Mouse (Mus musculus): ENCODE results near the gene S100a7a. TPM values are rescaled to one million over a fixed set of nuclear protein-coding genes. Genes with fewer than 3 reads are reported as not detected.

Gene S100a7a
- total and polyA plus RNA-seq, 3 experiments = 0.18 to 0.57 (median 0.29) TPM

DNA sequence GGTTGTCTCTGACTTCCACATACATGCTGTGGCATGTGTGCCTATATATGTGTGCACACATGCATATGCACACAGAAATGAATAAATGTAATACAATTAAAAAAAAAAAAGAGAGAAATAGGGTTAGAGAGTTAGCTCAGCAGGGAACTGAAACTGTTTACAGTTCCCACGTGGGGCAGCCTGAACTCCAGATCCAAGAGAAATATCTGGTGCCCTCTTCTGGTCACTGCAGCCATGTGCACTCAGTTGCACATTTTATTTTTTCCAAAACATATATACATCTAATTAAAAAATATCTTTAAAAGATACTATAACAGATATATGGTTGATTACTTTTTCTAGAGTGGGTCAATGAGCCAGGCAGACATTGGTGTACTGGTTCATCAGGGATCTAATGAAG lies 36.2 kb upstream of the S100a7a start:
- WGBS = 14% methylated on average over 1 of the region's 1 CpGs
- intact Hi-C loops (cut with DNase I) = loop anchor here (10.0 kb wide), 1 partner anchor 203 kb away; no protein-coding TSS in a partner anchor
- no peak for TF ChIP-seq EP300 (IDR thresholded peaks at IDR 0.05; ENCODE audit: insufficient read depth, low read depth, low read length)
- TF ChIP-seq CTCF (IDR thresholded peaks at IDR 0.05) = peak; percentile 53
- no peak for TF ChIP-seq POLR2A (IDR thresholded peaks at IDR 0.05; ENCODE audit: insufficient read depth, low read depth, low read length)

GRCm38 (mm10) chr3:90621552-90621951 lies 32.3 kb upstream of the S100a7a start:
- TF ChIP-seq EP300 (IDR thresholded peaks at IDR 0.05; ENCODE audit: insufficient read depth, low read depth, low read length) = no peak
- Histone ChIP-seq H3K36me3 (ENCODE audit: control insufficient read depth, insufficient read depth, low read length) (no peaks in the 10 kb centered on the region), H3K27ac (no peak overlapping the region), H3K79me2 (replicated peaks; ENCODE audit: control insufficient read depth, insufficient read depth, low read length) (no peaks in the 10 kb centered on the region), H3K4me3 (no peak overlapping the region), H3K9ac (ENCODE audit: low read depth, low read length) (no peak overlapping the region), H3K4me1 (ENCODE audit: control insufficient read depth, insufficient read depth, low read length) (peaks cover 2% of the 10 kb centered on the region), H3K27me3 (ENCODE audit: control insufficient read depth, insufficient read depth, low read length) (no peaks in the 10 kb centered on the region)
- intact Hi-C loops (cut with DNase I) = no loop called here
- DNase-seq = no peak
- 42% methylated on average over 7 of the region's 7 CpGs for WGBS

More for the DNA sequence above, 36.2 kb upstream of the S100a7a start:
- Histone ChIP-seq H3K27ac (no peak overlapping the region), H3K4me1 (ENCODE audit: control insufficient read depth, insufficient read depth, low read length) (peaks cover 2% of the 10 kb centered on the region; the same call in 1 of the 2 replicates), H3K36me3 (ENCODE audit: control insufficient read depth, insufficient read depth, low read length) (no peaks in the 10 kb centered on the region), H3K79me2 (replicated peaks; ENCODE audit: control insufficient read depth, insufficient read depth, low read length) (no peaks in the 10 kb centered on the region), H3K27me3 (ENCODE audit: control insufficient read depth, insufficient read depth, low read length) (no peaks in the 10 kb centered on the region), H3K4me3 (no peak overlapping the region), H3K9ac (ENCODE audit: low read depth, low read length) (no peak overlapping the region)
- DNase-seq = no peak

- peaks cover 2% of the 10 kb centered on the region for H3K4me1 ChIP-seq (ENCODE audit: control insufficient read depth, insufficient read depth, low read length)
- H3K4me3 ChIP-seq = no peak overlapping the region
- TF ChIP-seq EP300 (IDR thresholded peaks at IDR 0.05; ENCODE audit: insufficient read depth, low read depth, low read length) (no peak), CTCF (IDR thresholded peaks at IDR 0.05) (no peak), POLR2A (IDR thresholded peaks at IDR 0.05; ENCODE audit: insufficient read depth, low read depth, low read length) (no peak)
- no peaks in the 10 kb centered on the region for H3K79me2 ChIP-seq (replicated peaks; ENCODE audit: control insufficient read depth, insufficient read depth, low read length)
- no peaks in the 10 kb centered on the region for H3K27me3 ChIP-seq (ENCODE audit: control insufficient read depth, insufficient read depth, low read length)
- 14% methylated on average over 2 of the region's 2 CpGs for WGBS
- no peak overlapping the region for H3K9ac ChIP-seq (ENCODE audit: low read depth, low read length)
- no peak overlapping the region for H3K27ac ChIP-seq
- H3K36me3 ChIP-seq (ENCODE audit: control insufficient read depth, insufficient read depth, low read length) = no peaks in the 10 kb centered on the region
- intact Hi-C loops (cut with DNase I) = no loop called here
- peak; percentile 68 to 72 for DNase-seq
Measured at GRCm38 (mm10) chr3:90623435-90624071, 30.3 kb upstream of the S100a7a start.

DNA sequence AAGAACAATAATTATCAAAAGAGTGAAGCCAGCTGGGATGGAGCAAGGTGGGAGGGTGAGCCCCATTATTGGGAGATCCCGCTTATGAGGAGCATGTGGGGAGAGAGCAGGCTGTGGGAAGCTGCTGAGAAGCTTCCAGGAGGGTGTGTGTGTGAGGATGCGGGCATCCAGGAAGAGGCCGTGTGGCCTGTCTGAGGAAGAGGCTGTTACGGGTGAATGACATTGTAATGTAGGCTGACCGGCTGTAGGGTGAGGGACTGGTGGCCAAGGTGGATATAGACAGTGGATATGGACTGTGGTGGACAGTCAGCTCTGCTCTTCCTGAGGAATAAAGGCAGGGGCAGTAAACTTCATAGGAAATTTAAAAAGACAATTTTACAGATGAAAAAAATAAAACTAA lies 28.3 kb upstream of the S100a7a start:
- no peak overlapping the region for H3K9ac ChIP-seq (ENCODE audit: low read depth, low read length)
- DNase-seq = no peak
- 74% methylated on average over 5 of the region's 5 CpGs for WGBS
- H3K27ac ChIP-seq = no peak overlapping the region
- H3K36me3 ChIP-seq (ENCODE audit: control insufficient read depth, insufficient read depth, low read length) = no peaks in the 10 kb centered on the region
- TF ChIP-seq POLR2A (IDR thresholded peaks at IDR 0.05; ENCODE audit: insufficient read depth, low read depth, low read length) = no peak
- no peak for TF ChIP-seq EP300 (IDR thresholded peaks at IDR 0.05; ENCODE audit: insufficient read depth, low read depth, low read length)
- TF ChIP-seq CTCF (IDR thresholded peaks at IDR 0.05) = no peak
- no peak overlapping the region for H3K4me3 ChIP-seq
- H3K79me2 ChIP-seq (replicated peaks; ENCODE audit: control insufficient read depth, insufficient read depth, low read length) = no peaks in the 10 kb centered on the region
- intact Hi-C loops (cut with DNase I) = no loop called here
- H3K4me1 ChIP-seq (ENCODE audit: control insufficient read depth, insufficient read depth, low read length) = peaks cover 2% of the 10 kb centered on the region
- H3K27me3 ChIP-seq (ENCODE audit: control insufficient read depth, insufficient read depth, low read length) = no peaks in the 10 kb centered on the region

- TF ChIP-seq EP300 (IDR thresholded peaks at IDR 0.05; ENCODE audit: insufficient read depth, low read depth, low read length) (no peak), POLR2A (IDR thresholded peaks at IDR 0.05; ENCODE audit: insufficient read depth, low read depth, low read length) (no peak), CTCF (IDR thresholded peaks at IDR 0.05) (no peak)
- intact Hi-C loops (cut with DNase I) = no loop called here
- Histone ChIP-seq H3K79me2 (replicated peaks; ENCODE audit: control insufficient read depth, insufficient read depth, low read length) (no peaks in the 10 kb centered on the region), H3K4me3 (no peak overlapping the region), H3K9ac (ENCODE audit: low read depth, low read length) (no peak overlapping the region), H3K4me1 (ENCODE audit: control insufficient read depth, insufficient read depth, low read length) (peaks cover 2% of the 10 kb centered on the region), H3K36me3 (ENCODE audit: control insufficient read depth, insufficient read depth, low read length) (no peaks in the 10 kb centered on the region), H3K27ac (no peak overlapping the region), H3K27me3 (ENCODE audit: control insufficient read depth, insufficient read depth, low read length) (no peaks in the 10 kb centered on the region)
- WGBS = 65% methylated on average over 9 of the region's 9 CpGs
- no peak for DNase-seq
Measured at GRCm38 (mm10) chr3:90626266-90627021, 27.4 kb upstream of the S100a7a start.

DNA sequence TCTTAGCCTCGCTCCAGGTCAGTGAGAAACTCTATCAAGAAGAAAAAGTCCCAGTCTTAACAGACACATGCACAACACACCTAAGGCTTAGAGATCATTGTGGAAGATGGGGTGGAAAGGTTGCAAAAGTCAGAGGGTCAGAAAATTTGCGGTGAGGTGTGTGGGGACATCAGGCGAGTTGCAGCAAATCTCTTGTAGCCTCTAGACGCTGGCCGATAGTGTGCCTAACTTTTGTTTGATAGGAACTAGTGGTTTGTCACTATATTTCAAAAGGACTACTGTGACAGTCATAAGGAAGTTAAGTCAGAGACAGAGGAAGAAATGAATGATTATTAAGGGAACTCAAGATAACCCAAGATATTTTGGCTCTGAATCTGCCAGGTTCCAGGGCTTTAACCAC lies 26.5 kb upstream of the S100a7a start:
- intact Hi-C loops (cut with DNase I) = no loop called here
- Histone ChIP-seq H3K4me1 (ENCODE audit: control insufficient read depth, insufficient read depth, low read length) (peaks cover 2% of the 10 kb centered on the region), H3K4me3 (no peak overlapping the region), H3K79me2 (replicated peaks; ENCODE audit: control insufficient read depth, insufficient read depth, low read length) (no peaks in the 10 kb centered on the region), H3K36me3 (ENCODE audit: control insufficient read depth, insufficient read depth, low read length) (no peaks in the 10 kb centered on the region), H3K27ac (no peak overlapping the region), H3K27me3 (ENCODE audit: control insufficient read depth, insufficient read depth, low read length) (no peaks in the 10 kb centered on the region), H3K9ac (ENCODE audit: low read depth, low read length) (no peak overlapping the region)
- 87% methylated on average over 5 of the region's 5 CpGs for WGBS
- no peak for DNase-seq
- TF ChIP-seq EP300 (IDR thresholded peaks at IDR 0.05; ENCODE audit: insufficient read depth, low read depth, low read length) (no peak), CTCF (IDR thresholded peaks at IDR 0.05) (no peak), POLR2A (IDR thresholded peaks at IDR 0.05; ENCODE audit: insufficient read depth, low read depth, low read length) (no peak)

All from heart, adult 2 months (tissue).